Mouse (Mus musculus) splenic B cell, adult 2 months (primary cell): ENCODE results near the gene Secisbp2.
"Not testable (repeated sequence)": the region's sequence is repeated elsewhere in the genome, so short reads cannot be mapped to it uniquely, and the experiment has no call there.

ENCODE experiments used
- DNase-seq: peaks from one replicate; pipeline ENCODE4 v3.0.0-alpha.2; 2011; ENCODE audit warnings: low read depth, low spot score
- H3K27me3 ChIP-seq: 2 replicates; pipeline ENCODE4 v1.6.1; 2012; ENCODE audit warnings: mild to moderate bottlenecking, low read length, moderate library complexity, mixed read lengths; ENCODE audit not compliant: control insufficient read depth, poor library complexity, insufficient read depth, severe bottlenecking
- H3K36me3 ChIP-seq: 2 replicates; pipeline ENCODE4 v1.6.1; 2012; ENCODE audit warnings: mild to moderate bottlenecking, low read length, moderate library complexity, mixed read lengths; ENCODE audit not compliant: control insufficient read depth, poor library complexity, insufficient read depth, severe bottlenecking

Gene Secisbp2

DNA sequence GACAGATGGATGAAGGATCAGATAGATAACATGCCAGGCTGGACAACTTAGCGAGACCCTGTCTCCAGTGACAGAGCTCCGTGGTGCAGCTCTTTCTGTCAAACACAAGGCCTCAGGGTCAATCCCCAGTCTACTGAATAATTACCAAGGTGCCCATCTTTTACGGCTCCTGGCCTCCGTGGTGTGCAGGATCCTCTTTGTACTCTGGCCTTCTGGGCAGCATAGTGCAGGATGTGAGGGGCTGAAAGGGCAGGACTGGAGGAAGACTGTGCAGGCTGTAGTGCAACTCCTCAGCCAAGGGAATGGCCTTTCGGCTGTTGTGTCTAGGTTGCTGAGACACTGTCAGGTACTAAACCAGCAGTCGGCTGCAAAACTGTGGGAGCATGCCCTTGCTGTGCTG, 1.7 kb downstream of the Secisbp2 start:
- H3K27me3 ChIP-seq: no peaks in the 10 kb centered on the region
- DNase-seq: no peak

GRCm38 (mm10) chr13:51653961-51654360, 2.5 kb downstream of the Secisbp2 start:
- peaks cover 12% of the 10 kb centered on the region for H3K36me3 ChIP-seq
- DNase-seq: no peak
- no peaks in the 10 kb centered on the region for H3K27me3 ChIP-seq

More for the DNA sequence above, 1.7 kb downstream of the Secisbp2 start:
- H3K36me3 ChIP-seq: peaks cover 11% of the 10 kb centered on the region

DNA sequence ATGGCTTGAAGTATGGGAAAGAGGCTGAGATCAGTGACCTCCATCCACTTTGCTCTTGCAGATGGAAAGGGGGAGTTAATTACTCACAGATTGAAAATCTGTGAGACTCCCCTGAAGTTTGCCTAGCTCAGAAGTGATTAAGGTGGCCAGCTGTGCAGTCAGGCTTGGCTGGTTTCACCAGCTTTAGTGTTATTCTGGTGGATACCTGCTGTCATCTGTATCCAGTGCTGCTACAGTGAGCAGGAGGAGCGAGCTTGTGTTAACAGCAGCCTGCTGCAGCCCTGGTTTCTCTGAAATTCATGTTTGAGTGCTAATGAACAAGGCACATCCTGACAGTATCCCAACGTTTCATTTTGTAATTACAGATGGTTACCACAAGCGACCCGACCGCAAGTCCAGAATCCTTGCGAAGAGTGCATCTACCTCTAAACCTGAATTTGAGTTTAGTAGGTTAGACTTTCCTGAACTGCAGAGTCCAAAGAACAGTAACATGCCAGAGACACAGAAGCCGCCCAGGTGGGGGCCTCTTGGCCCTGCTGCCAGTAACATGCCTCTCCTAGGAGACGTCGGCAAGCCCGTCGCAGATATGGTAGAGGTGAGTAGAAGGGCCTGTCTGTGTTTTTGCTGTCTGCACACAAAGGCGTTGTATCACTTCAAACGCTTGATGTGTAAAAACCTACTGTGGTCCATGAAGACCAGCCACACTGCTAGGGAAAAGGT, 5.2 kb downstream of the Secisbp2 start:
- peaks cover 18% of the 10 kb centered on the region for H3K36me3 ChIP-seq
- no peaks in the 10 kb centered on the region for H3K27me3 ChIP-seq
- DNase-seq: no peak

GRCm38 (mm10) chr13:51658094-51658493, 6.6 kb downstream of the Secisbp2 start:
- no peak for DNase-seq
- H3K27me3 ChIP-seq: no peaks in the 10 kb centered on the region
- H3K36me3 ChIP-seq: peaks cover 25% of the 10 kb centered on the region

- DNase-seq: no peak
- Histone ChIP-seq H3K36me3 (peaks cover 28% of the 10 kb centered on the region), H3K27me3 (no peaks in the 10 kb centered on the region)
Measured at GRCm38 (mm10) chr13:51659573-51659972, 8.1 kb downstream of the Secisbp2 start.

GRCm38 (mm10) chr13:51663561-51663960, 12.1 kb downstream of the Secisbp2 start:
- H3K36me3 ChIP-seq: peaks cover 19% of the 10 kb centered on the region
- DNase-seq: no peak
- no peaks in the 10 kb centered on the region for H3K27me3 ChIP-seq

- not testable (repeated sequence) for DNase-seq, H3K27me3 ChIP-seq
- peaks cover 12% of the 10 kb centered on the region for H3K36me3 ChIP-seq
Measured at GRCm38 (mm10) chr13:51668195-51668594, 16.7 kb downstream of the Secisbp2 start.

DNA sequence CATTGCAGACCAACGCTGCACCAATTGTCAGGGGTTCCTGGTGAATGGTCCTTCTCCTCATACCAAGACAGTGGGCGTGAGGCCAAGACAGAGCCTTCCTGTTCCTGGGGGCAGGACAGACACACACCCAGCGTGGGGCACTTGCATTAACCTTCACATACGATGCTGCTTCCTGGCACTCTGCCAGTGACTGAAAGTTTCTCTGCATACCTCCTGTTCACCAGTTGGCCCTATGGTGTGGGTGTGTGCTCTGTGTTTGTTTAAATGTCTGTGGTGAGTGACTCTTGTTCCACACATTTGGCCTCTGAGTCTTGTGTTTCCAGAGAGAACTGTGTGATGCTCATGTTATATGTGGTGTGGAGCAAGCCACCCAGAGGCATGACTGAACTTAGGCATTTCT, 25.1 kb downstream of the Secisbp2 start:
- DNase-seq: no peak
- H3K36me3 ChIP-seq: peaks cover 7% of the 10 kb centered on the region
- H3K27me3 ChIP-seq: no peaks in the 10 kb centered on the region

DNA sequence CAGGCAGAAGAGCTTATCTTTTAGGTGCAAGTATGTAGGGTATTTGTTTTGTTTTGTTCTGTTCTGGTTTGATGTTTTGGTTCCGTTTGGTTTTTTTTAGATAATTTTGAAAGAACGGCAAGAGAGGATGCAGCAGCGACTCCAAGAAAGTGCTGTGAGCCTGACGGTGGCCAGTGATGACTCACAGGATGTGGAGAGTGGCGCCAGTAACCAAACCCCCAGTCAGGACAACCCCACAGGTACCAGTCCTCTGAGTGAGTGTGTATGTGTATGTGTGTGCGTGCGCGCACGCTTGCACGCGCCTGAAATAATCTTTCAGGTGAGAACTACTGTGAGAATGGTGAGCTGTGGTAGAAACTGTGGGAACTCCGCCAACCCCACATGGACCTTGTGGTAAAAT, 25.5 kb downstream of the Secisbp2 start:
- DNase-seq: no peak
- Histone ChIP-seq H3K27me3 (no peaks in the 10 kb centered on the region), H3K36me3 (peaks cover 7% of the 10 kb centered on the region)

DNA sequence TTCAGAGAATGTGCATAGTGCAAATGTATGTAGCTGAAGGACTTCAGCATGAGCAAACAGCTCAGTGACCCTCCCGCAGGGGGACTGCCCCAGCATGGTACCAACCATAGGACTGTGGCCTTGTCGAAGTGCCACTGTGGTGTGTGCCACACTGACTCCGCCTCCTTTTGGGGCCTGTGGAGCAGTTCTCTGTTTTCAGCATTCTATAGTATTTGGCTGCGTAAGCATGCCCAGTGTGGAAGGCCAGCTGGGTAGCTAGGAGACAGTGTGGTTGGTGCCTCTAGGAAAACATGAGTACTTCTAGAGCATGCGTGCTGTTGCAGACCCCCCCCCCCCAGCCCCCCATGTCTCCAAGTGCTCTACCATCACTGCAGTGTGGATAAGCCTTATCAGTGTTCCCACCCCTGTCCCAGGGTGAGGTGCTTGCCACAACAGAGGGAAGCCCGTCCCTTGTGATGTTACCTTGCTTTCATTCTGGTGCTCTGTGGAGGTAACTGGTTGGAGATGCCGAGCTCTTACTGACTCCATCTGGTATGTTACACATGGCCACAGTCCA, 26.2 kb downstream of the Secisbp2 start:
- no peak for DNase-seq
- Histone ChIP-seq H3K36me3 (peaks cover 9% of the 10 kb centered on the region), H3K27me3 (no peaks in the 10 kb centered on the region)

DNA sequence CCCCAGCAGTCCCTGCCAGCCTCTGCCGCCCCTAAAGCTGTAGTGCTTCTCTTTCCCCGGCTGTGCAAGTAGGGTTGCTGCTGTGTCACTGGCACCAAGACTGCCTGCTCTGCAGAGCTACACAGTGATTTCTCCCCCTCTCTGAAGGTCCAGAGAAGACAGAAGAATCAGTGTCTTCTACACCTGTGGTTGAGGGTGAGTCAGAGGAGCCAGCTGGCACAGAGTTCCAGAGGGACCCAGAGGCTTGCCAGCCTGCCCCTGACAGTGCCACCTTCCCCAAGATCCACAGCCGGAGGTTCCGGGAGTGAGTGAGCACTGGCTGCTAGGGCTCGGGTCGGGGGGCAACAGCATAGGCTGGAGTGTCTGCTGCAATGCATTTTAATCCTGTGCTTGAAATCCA, 27.2 kb downstream of the Secisbp2 start:
- DNase-seq: no peak
- peaks cover 12% of the 10 kb centered on the region for H3K36me3 ChIP-seq

GRCm38 (mm10) chr13:51679332-51679731, 27.8 kb downstream of the Secisbp2 start:
- H3K36me3 ChIP-seq: peaks cover 12% of the 10 kb centered on the region
- H3K27me3 ChIP-seq: no peaks in the 10 kb centered on the region
- DNase-seq: no peak

More for the DNA sequence above, 27.2 kb downstream of the Secisbp2 start:
- no peaks in the 10 kb centered on the region for H3K27me3 ChIP-seq

GRCm38 (mm10) chr13:51681076-51681475, 29.6 kb downstream of the Secisbp2 start:
- DNase-seq: no peak

GRCm38 (mm10) chr13:51681634-51682033, 30.1 kb downstream of the Secisbp2 start:
- Histone ChIP-seq H3K27me3 (no peaks in the 10 kb centered on the region), H3K36me3 (peaks cover 12% of the 10 kb centered on the region)
- no peak for DNase-seq

More at GRCm38 (mm10) chr13:51681076-51681475, 29.6 kb downstream of the Secisbp2 start:
- H3K36me3 ChIP-seq: peaks cover 12% of the 10 kb centered on the region
- H3K27me3 ChIP-seq: no peaks in the 10 kb centered on the region

DNA sequence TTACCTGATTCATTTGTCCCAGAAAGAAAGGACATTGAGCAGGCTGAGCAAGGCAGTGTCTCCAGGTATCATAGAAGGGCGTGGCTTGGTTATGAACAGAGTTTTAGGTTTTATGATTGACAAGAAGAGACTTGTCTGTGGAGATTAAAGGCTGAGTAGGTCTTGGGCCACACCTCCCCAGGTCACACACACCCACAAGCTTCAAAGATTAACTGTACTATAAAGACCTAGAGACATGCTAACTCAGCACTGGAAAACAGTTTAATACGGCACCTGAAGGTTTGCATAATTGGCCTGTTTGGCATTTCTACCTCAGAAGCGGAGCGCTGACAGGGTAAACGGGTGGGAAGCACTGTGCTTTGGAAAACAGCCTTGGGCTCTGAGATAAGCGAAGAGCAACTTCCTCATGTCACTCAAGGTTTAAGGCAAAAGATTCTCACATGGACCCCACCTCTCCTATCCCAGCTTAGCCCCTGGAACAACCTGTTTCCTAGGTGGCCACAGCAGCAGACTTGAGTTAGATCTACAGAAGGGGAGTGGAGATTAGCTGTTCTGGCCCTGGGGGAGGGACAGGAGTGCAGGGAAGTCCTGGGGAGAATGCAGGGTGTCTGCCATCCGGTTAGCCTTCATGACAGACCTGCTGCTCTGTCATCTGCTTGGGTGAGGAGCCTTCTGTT, 33.9 kb downstream of the Secisbp2 start:
- Histone ChIP-seq H3K27me3 (no peaks in the 10 kb centered on the region), H3K36me3 (peaks cover 10% of the 10 kb centered on the region)
- DNase-seq: no peak
